Mouse (Mus musculus): ENCODE measurements around the gene Tnni1. TPM values are rescaled to one million over a fixed set of nuclear protein-coding genes. Genes with fewer than 3 reads are reported as not detected.

Gene Tnni1
- total RNA-seq, 1 experiment, result 1.1 TPM

DNA sequence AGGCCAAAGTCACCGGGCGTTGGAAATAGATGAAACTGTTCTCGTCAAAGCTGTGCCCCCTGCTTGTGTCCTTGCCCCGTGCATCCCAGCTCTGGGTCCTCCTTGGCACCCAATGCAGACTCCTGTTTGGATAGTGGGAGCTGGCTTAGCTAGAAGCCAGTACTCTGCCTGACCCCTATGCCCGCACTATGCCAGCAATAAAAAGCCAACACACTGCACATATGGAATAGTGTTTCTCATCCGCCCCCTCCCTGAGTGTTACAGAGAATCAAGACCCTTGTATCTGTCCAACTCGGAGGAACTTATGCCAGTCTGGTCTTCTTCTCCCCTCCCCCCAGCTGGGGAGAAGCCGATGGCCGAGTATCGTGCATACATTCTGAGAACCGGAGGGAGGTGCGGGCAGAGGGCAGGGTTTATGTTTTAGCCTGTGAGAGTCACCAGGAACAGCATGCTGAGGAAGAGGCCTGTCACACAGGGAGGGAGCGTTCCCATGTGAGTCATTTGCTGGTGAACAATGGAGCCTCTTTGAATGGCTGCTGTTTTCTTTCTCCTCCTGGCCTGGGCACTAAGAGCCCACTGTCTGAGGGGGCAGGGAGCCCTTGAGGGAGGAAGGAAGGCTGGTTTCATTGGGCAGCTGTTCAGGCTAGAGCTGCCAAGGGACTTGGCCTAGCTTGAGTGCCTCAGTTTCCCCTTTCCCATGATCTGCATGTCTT, 73.0 kb downstream of the Tnni1 start:
- DNase-seq (ENCODE audit: low read depth, low spot score), result no peak
- no peak for TF ChIP-seq HCFC1 (IDR thresholded peaks at IDR 0.05; ENCODE audit: borderline replicate concordance, insufficient read depth, low read length)
- TF ChIP-seq CHD2 (IDR thresholded peaks at IDR 0.05; ENCODE audit: low read depth, low read length), result no peak
- TF ChIP-seq ZC3H11A (IDR thresholded peaks at IDR 0.05; ENCODE audit: borderline replicate concordance, low read depth, low read length), result no peak
- TF ChIP-seq MAFK (IDR thresholded peaks at IDR 0.05; ENCODE audit: insufficient read depth, low read depth, low read length), result no peak
- TF ChIP-seq ZNF384 (IDR thresholded peaks at IDR 0.05; ENCODE audit: low read depth, low read length), result no peak
- H3K9me3 ChIP-seq (ENCODE audit: control insufficient read depth, insufficient read depth, low read depth, low read length), result no peaks in the 10 kb centered on the region
- in situ Hi-C loops (cut with MboI; ENCODE audit: low sequenced_read_pairs in 2 of 2, unreplicated experiment in 2 of 2), result no loop called here
- no peak overlapping the region for H3K27ac ChIP-seq (ENCODE audit: insufficient read depth, low read depth, low read length, poor library complexity, severe bottlenecking)
- H3K4me3 ChIP-seq (ENCODE audit: insufficient read depth in 1 of 2, low read depth in 1 of 2, low read length in 2 of 2, poor library complexity in 1 of 2, severe bottlenecking in 1 of 2), result no peak overlapping the region
- peaks cover 2 to 11% of the 10 kb centered on the region in 2 experiments; a peak in 2 of 4 replicates for H3K4me1 ChIP-seq (ENCODE audit: control insufficient read depth in 2 of 2, insufficient read depth in 2 of 2, low read length in 2 of 2, poor library complexity in 1 of 2)
- H3K9ac ChIP-seq (ENCODE audit: insufficient read depth, low read depth, low read length, poor library complexity, severe bottlenecking), result no peak overlapping the region
- no peaks in the 10 kb centered on the region for H3K36me3 ChIP-seq (ENCODE audit: control insufficient read depth, insufficient read depth, low read length, poor library complexity, severe bottlenecking)

DNA sequence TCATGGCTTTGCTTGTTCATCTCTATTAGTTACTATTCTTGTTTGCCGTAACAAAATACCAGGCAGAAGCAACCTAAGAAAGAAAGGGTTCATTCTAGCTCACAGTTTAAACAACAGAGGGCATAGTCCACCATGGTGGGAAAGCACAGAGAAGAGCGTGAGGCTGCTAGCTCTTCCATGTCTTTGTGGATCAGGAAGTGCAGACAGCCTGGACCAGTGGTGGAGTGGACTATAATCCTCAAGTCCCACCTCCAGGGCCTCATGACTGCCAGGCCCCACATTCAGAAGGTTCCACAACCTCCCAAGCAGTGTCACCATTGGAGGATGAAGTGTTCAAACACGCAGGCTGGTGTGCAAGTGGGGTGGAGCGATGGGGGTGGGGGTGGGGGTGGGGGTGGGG, 74.0 kb downstream of the Tnni1 start:
- no peak for DNase-seq (ENCODE audit: low read depth, low spot score)
- TF ChIP-seq ZNF384 (IDR thresholded peaks at IDR 0.05; ENCODE audit: low read depth, low read length) (no peak), MAFK (IDR thresholded peaks at IDR 0.05; ENCODE audit: insufficient read depth, low read depth, low read length) (no peak), ZC3H11A (IDR thresholded peaks at IDR 0.05; ENCODE audit: borderline replicate concordance, low read depth, low read length) (no peak), HCFC1 (IDR thresholded peaks at IDR 0.05; ENCODE audit: borderline replicate concordance, insufficient read depth, low read length) (no peak), CHD2 (IDR thresholded peaks at IDR 0.05; ENCODE audit: low read depth, low read length) (no peak)
- Histone ChIP-seq H3K36me3 (ENCODE audit: control insufficient read depth, insufficient read depth, low read length, poor library complexity, severe bottlenecking) (no peaks in the 10 kb centered on the region), H3K4me3 (ENCODE audit: insufficient read depth in 1 of 2, low read depth in 1 of 2, low read length in 2 of 2, poor library complexity in 1 of 2, severe bottlenecking in 1 of 2) (no peak overlapping the region), H3K27ac (ENCODE audit: insufficient read depth, low read depth, low read length, poor library complexity, severe bottlenecking) (no peak overlapping the region), H3K9ac (ENCODE audit: insufficient read depth, low read depth, low read length, poor library complexity, severe bottlenecking) (no peak overlapping the region), H3K4me1 (ENCODE audit: control insufficient read depth in 2 of 2, insufficient read depth in 2 of 2, low read length in 2 of 2, poor library complexity in 1 of 2) (peaks cover 2 to 14% of the 10 kb centered on the region in 2 experiments; a peak in 2 of 4 replicates), H3K9me3 (ENCODE audit: control insufficient read depth, insufficient read depth, low read depth, low read length) (no peaks in the 10 kb centered on the region)
- in situ Hi-C loops (cut with MboI; ENCODE audit: low sequenced_read_pairs in 2 of 2, unreplicated experiment in 2 of 2), result no loop called here

DNA sequence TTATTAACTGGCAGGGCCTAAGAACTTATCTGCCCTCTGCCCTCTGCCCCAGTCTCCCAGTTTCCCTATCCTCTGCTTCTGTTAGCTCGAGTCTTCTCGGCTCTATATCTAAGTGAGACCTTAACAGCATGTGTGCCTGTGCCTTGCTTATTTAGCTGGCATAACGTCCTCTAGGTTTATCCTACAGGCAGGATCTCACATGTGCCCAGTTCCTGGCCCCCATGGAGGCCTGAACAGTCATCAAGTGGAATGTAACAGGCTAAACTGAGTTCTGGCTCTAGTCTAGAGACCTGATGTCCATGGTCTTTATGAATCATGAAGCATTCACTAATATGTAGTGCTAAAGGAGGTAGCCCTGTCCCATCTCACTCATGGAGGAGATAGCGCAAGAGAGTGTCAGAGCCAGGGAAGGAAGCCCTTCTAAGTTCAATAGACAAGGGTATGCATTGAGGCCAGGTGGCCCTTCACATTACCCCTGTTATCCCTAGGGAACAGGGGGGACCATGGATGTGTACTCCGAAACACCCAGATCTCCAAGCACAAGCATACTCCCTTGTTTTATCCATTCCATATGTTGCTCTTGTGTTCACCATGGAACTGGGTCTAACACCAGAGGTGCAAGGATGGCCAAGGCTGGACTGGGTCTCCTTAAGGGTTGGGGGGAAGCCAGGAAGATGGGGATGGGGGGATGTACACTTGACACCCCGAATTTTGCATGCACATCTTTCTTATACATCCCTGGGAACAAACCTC, 75.5 kb downstream of the Tnni1 start:
- no peak for DNase-seq (ENCODE audit: low read depth, low spot score)
- Histone ChIP-seq H3K9ac (ENCODE audit: insufficient read depth, low read depth, low read length, poor library complexity, severe bottlenecking) (no peak overlapping the region), H3K27ac (ENCODE audit: insufficient read depth, low read depth, low read length, poor library complexity, severe bottlenecking) (no peak overlapping the region), H3K4me1 (ENCODE audit: control insufficient read depth in 2 of 2, insufficient read depth in 2 of 2, low read length in 2 of 2, poor library complexity in 1 of 2) (peaks cover 2 to 14% of the 10 kb centered on the region in 2 experiments; a peak in 2 of 4 replicates), H3K4me3 (ENCODE audit: insufficient read depth in 1 of 2, low read depth in 1 of 2, low read length in 2 of 2, poor library complexity in 1 of 2, severe bottlenecking in 1 of 2) (no peak overlapping the region), H3K36me3 (ENCODE audit: control insufficient read depth, insufficient read depth, low read length, poor library complexity, severe bottlenecking) (no peaks in the 10 kb centered on the region), H3K9me3 (ENCODE audit: control insufficient read depth, insufficient read depth, low read depth, low read length) (no peaks in the 10 kb centered on the region)
- TF ChIP-seq HCFC1 (IDR thresholded peaks at IDR 0.05; ENCODE audit: borderline replicate concordance, insufficient read depth, low read length) (no peak), MAFK (IDR thresholded peaks at IDR 0.05; ENCODE audit: insufficient read depth, low read depth, low read length) (no peak), CHD2 (IDR thresholded peaks at IDR 0.05; ENCODE audit: low read depth, low read length) (no peak), ZC3H11A (IDR thresholded peaks at IDR 0.05; ENCODE audit: borderline replicate concordance, low read depth, low read length) (no peak), ZNF384 (IDR thresholded peaks at IDR 0.05; ENCODE audit: low read depth, low read length) (no peak)
- in situ Hi-C loops (cut with MboI; ENCODE audit: low sequenced_read_pairs in 2 of 2, unreplicated experiment in 2 of 2), result no loop called here

DNA sequence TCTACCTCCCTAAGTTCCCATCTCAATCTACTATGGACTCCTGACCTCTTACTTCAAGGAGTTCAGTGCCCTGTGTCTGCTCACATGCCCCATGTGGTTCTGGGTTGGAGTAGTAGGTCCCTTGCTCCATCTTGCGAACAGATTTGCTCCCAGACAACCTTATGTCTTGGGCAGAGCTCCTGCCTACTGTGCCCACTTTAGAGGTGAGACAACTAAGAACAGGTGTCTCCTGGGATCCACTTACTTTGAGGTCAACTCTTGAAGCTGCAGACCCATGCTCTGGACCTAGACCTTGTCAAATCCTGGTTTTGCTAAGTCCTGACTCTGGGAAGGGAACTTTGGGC, 76.1 kb downstream of the Tnni1 start:
- no peak for TF ChIP-seq MAFK (IDR thresholded peaks at IDR 0.05; ENCODE audit: insufficient read depth, low read depth, low read length)
- TF ChIP-seq CHD2 (IDR thresholded peaks at IDR 0.05; ENCODE audit: low read depth, low read length), result no peak
- Histone ChIP-seq H3K9me3 (ENCODE audit: control insufficient read depth, insufficient read depth, low read depth, low read length) (no peaks in the 10 kb centered on the region), H3K9ac (ENCODE audit: insufficient read depth, low read depth, low read length, poor library complexity, severe bottlenecking) (no peak overlapping the region), H3K27ac (ENCODE audit: insufficient read depth, low read depth, low read length, poor library complexity, severe bottlenecking) (no peak overlapping the region), H3K36me3 (ENCODE audit: control insufficient read depth, insufficient read depth, low read length, poor library complexity, severe bottlenecking) (no peaks in the 10 kb centered on the region), H3K4me3 (ENCODE audit: insufficient read depth in 1 of 2, low read depth in 1 of 2, low read length in 2 of 2, poor library complexity in 1 of 2, severe bottlenecking in 1 of 2) (no peak overlapping the region), H3K4me1 (ENCODE audit: control insufficient read depth in 2 of 2, insufficient read depth in 2 of 2, low read length in 2 of 2, poor library complexity in 1 of 2) (peaks cover 2 to 14% of the 10 kb centered on the region in 2 experiments; a peak in 2 of 4 replicates)
- no peak for DNase-seq (ENCODE audit: low read depth, low spot score)
- in situ Hi-C loops (cut with MboI; ENCODE audit: low sequenced_read_pairs in 2 of 2, unreplicated experiment in 2 of 2), result no loop called here
